Mouse (Mus musculus) colon, adult 2 months (tissue): ENCODE results near the gene Tepp. TPM values are rescaled to one million over a fixed set of nuclear protein-coding genes. Genes with fewer than 3 reads are reported as not detected.

Source experiments
- polyA plus RNA-seq: library from polyadenylated mRNA; depleted of rRNA; stranded (reverse); fragments of >200 nt; gene quantifications from 2 replicates; pipeline ENCODE4 v1.2.3, GENCODE M21; 2012; rRNA removed

Tepp gene
- 0.56 TPM in 1 of 2 replicates, not detected in the other for polyA plus RNA-seq

GRCm38 (mm10) chr8:95310342-95310970 lies at the start of gene Tepp:
TSS of gene Tepp (plus strand) at chr8:95310566.

GRCm38 (mm10) chr8:95306431-95306830 lies 3.9 kb upstream of the Tepp start, which contains the start of gene Cngb1:
TSS of gene Cngb1 (minus strand) at chr8:95306585.

GRCm38 (mm10) chr8:95331720-95332436 lies 21.5 kb downstream of the Tepp start, which contains the start of the genes Zfp319 and Usb1:
TSS of gene Zfp319 (minus strand) at chr8:95331950.
TSS of gene Usb1 (plus strand) at chr8:95332284.

GRCm38 (mm10) chr8:95352151-95352870 lies 41.9 kb downstream of the Tepp start, which contains the start of gene Mmp15:
TSS of gene Mmp15 (plus strand) at chr8:95352268.

Other genes with a start within 250 kb of the Tepp start
- 19.9 and 23.1 TPM in 2 replicates for gene Katnb1, start 229.4 kb upstream of the Tepp start, polyA plus RNA-seq
- 46.0 and 55.8 TPM in 2 replicates for gene Kifc3, start 107.8 kb upstream of the Tepp start, polyA plus RNA-seq
- 0.22 and 0.38 TPM in 2 replicates for gene Cngb1, start 4.0 kb upstream of the Tepp start, polyA plus RNA-seq
- gene Zfp319, start 21.4 kb downstream of the Tepp start, polyA plus RNA-seq: 11.6 and 11.7 TPM in 2 replicates
- gene Usb1, start 21.7 kb downstream of the Tepp start, polyA plus RNA-seq: 25.7 and 38.3 TPM in 2 replicates
- gene Mmp15, start 41.7 kb downstream of the Tepp start, polyA plus RNA-seq: 103 and 104 TPM in 2 replicates
- gene Cfap20, start 124.3 kb downstream of the Tepp start, polyA plus RNA-seq: 39.2 and 55.8 TPM in 2 replicates
- gene Csnk2a2, start 179.5 kb downstream of the Tepp start, polyA plus RNA-seq: 9.8 and 10.3 TPM in 2 replicates
- not detected in 2 replicates for gene Ccdc113, start 223.5 kb downstream of the Tepp start, polyA plus RNA-seq